Mouse (Mus musculus) spleen, adult 2 months (tissue): ENCODE results near the gene Wnt10b.

Source experiments
- CTCF ChIP-seq: fragments of 200-500 bp; IDR thresholded peaks from 2 replicates; pipeline ENCODE4 v1.5.1; 2011; ENCODE audit warnings: mild to moderate bottlenecking, inconsistent platforms; ENCODE audit not compliant: insufficient read depth, insufficient read length, insufficient replicate concordance; ENCODE audit errors: extremely low read depth
- POLR2A ChIP-seq: fragments of 200-500 bp; IDR thresholded peaks from 2 replicates; pipeline ENCODE4 v1.6.1; 2011; ENCODE audit warnings: low read depth, low read length, inconsistent platforms

DNA sequence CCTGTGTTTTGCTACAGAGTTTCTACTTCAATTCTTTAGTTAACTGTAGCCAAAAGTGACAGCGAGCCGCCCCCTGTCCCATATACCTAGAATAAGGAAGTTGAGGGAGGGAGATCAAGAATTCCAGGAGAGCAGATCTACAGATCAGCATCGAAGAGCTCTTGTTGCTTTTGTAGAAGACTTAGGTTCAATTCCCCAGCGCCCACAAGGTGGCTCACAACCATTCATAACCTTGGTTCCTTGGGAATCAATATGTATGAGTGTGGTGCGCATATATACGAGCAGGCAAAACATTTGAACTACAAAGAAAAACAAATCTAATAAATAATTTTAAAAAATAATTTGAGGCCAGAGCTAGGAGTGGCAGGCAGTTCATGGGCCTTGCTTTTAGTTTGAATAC is 3.2 kb upstream of the Wnt10b start:
- TF ChIP-seq CTCF (no peak), POLR2A (no peak)
